Mouse (Mus musculus): ENCODE results near the gene Galnt7. TPM values are rescaled to one million over a fixed set of nuclear protein-coding genes. Genes with fewer than 3 reads are reported as not detected.

Gene Galnt7
- polyA plus RNA-seq, 1 experiment from 2014 or later: 14.4 TPM

GRCm38 (mm10) chr8:57644281-57644680 lies 8.6 kb downstream of the Galnt7 start:
- Histone ChIP-seq H3K4me1 (ENCODE audit: insufficient read depth) (no peaks in the 10 kb centered on the region), H3K36me3 (ENCODE audit: insufficient read depth) (no peaks in the 10 kb centered on the region), H3K27ac (ENCODE audit: low read depth) (no peak overlapping the region), H3K27me3 (ENCODE audit: insufficient read depth, low read length) (no peaks in the 10 kb centered on the region), H3K4me2 (no peak overlapping the region), H3K4me3 (ENCODE audit: low read depth, low read length) (no peak overlapping the region), H3K9me3 (ENCODE audit: low read depth, low read length) (no peaks in the 10 kb centered on the region), H3K9ac (no peak overlapping the region)
- 29% methylated on average over 6 of the region's 6 CpGs for WGBS
- TF ChIP-seq CTCF (IDR thresholded peaks at IDR 0.05; ENCODE audit: low read depth): no peak
- DNase-seq (no peak), ATAC-seq (ENCODE audit: insufficient read depth) (no peak)

GRCm38 (mm10) chr8:57642722-57643121 lies 10.1 kb downstream of the Galnt7 start:
- Histone ChIP-seq H3K9ac (no peak overlapping the region), H3K4me1 (ENCODE audit: insufficient read depth) (no peaks in the 10 kb centered on the region), H3K27me3 (ENCODE audit: insufficient read depth, low read length) (no peaks in the 10 kb centered on the region), H3K27ac (ENCODE audit: low read depth) (no peak overlapping the region), H3K36me3 (ENCODE audit: insufficient read depth) (no peaks in the 10 kb centered on the region), H3K9me3 (ENCODE audit: low read depth, low read length) (no peaks in the 10 kb centered on the region), H3K4me2 (no peak overlapping the region), H3K4me3 (ENCODE audit: low read depth, low read length) (no peak overlapping the region)
- WGBS: 83% methylated on average over 5 of the region's 5 CpGs
- DNase-seq (no peak), ATAC-seq (ENCODE audit: insufficient read depth) (no peak)
- no peak for TF ChIP-seq CTCF (IDR thresholded peaks at IDR 0.05; ENCODE audit: low read depth)

GRCm38 (mm10) chr8:57638925-57639324 lies 13.9 kb downstream of the Galnt7 start:
- TF ChIP-seq CTCF (IDR thresholded peaks at IDR 0.05; ENCODE audit: low read depth): no peak

GRCm38 (mm10) chr8:57637599-57638280 lies 15.1 kb downstream of the Galnt7 start:
- Histone ChIP-seq H3K4me2 (no peak overlapping the region), H3K4me3 (ENCODE audit: low read depth, low read length) (no peak overlapping the region), H3K4me1 (ENCODE audit: insufficient read depth) (no peaks in the 10 kb centered on the region), H3K27me3 (ENCODE audit: insufficient read depth, low read length) (no peaks in the 10 kb centered on the region), H3K36me3 (ENCODE audit: insufficient read depth) (no peaks in the 10 kb centered on the region), H3K27ac (ENCODE audit: low read depth) (no peak overlapping the region), H3K9ac (no peak overlapping the region), H3K9me3 (ENCODE audit: low read depth, low read length) (no peaks in the 10 kb centered on the region)
- DNase-seq (no peak), ATAC-seq (ENCODE audit: insufficient read depth) (no peak)
- TF ChIP-seq CTCF (IDR thresholded peaks at IDR 0.05; ENCODE audit: low read depth): no peak
- WGBS: 79% methylated on average over 15 of the region's 15 CpGs

More at GRCm38 (mm10) chr8:57638925-57639324, 13.9 kb downstream of the Galnt7 start:
- DNase-seq: no peak
- Histone ChIP-seq H3K4me1 (ENCODE audit: insufficient read depth) (no peaks in the 10 kb centered on the region), H3K4me3 (ENCODE audit: low read depth, low read length) (no peak overlapping the region), H3K27me3 (ENCODE audit: insufficient read depth, low read length) (no peaks in the 10 kb centered on the region), H3K9ac (no peak overlapping the region), H3K9me3 (ENCODE audit: low read depth, low read length) (no peaks in the 10 kb centered on the region), H3K27ac (ENCODE audit: low read depth) (no peak overlapping the region), H3K4me2 (no peak overlapping the region), H3K36me3 (ENCODE audit: insufficient read depth) (no peaks in the 10 kb centered on the region)
- no peak for ATAC-seq (ENCODE audit: insufficient read depth)
- 69% methylated on average over 6 of the region's 6 CpGs for WGBS

- no peaks in the 10 kb centered on the region for H3K36me3 ChIP-seq (ENCODE audit: insufficient read depth)
- no peaks in the 10 kb centered on the region for H3K9me3 ChIP-seq (ENCODE audit: low read depth, low read length)
- DNase-seq (no peak), ATAC-seq (ENCODE audit: insufficient read depth) (no peak)
- no peak overlapping the region for H3K27ac ChIP-seq (ENCODE audit: low read depth)
- no peaks in the 10 kb centered on the region for H3K27me3 ChIP-seq (ENCODE audit: insufficient read depth, low read length)
- H3K4me3 ChIP-seq (ENCODE audit: low read depth, low read length): no peak overlapping the region
- no peak for TF ChIP-seq CTCF (IDR thresholded peaks at IDR 0.05; ENCODE audit: low read depth)
- 78% methylated on average over 11 of the region's 11 CpGs for WGBS
- no peak overlapping the region for H3K9ac ChIP-seq
- no peak overlapping the region for H3K4me2 ChIP-seq
- no peaks in the 10 kb centered on the region for H3K4me1 ChIP-seq (ENCODE audit: insufficient read depth)
Observed at GRCm38 (mm10) chr8:57636698-57637097, 16.1 kb downstream of the Galnt7 start.

- H3K4me3 ChIP-seq (ENCODE audit: low read depth, low read length): no peak overlapping the region
- DNase-seq (no peak), ATAC-seq (ENCODE audit: insufficient read depth) (no peak)
- TF ChIP-seq CTCF (IDR thresholded peaks at IDR 0.05; ENCODE audit: low read depth): no peak
- no peaks in the 10 kb centered on the region for H3K27me3 ChIP-seq (ENCODE audit: insufficient read depth, low read length)
- no peaks in the 10 kb centered on the region for H3K9me3 ChIP-seq (ENCODE audit: low read depth, low read length)
- H3K9ac ChIP-seq: no peak overlapping the region
- no peaks in the 10 kb centered on the region for H3K36me3 ChIP-seq (ENCODE audit: insufficient read depth)
- H3K4me1 ChIP-seq (ENCODE audit: insufficient read depth): no peaks in the 10 kb centered on the region
- 59% methylated on average over 3 of the region's 3 CpGs for WGBS
- H3K27ac ChIP-seq (ENCODE audit: low read depth): no peak overlapping the region
- H3K4me2 ChIP-seq: no peak overlapping the region
Observed at GRCm38 (mm10) chr8:57636281-57636680, 16.6 kb downstream of the Galnt7 start.

- H3K4me1 ChIP-seq (ENCODE audit: insufficient read depth): no peaks in the 10 kb centered on the region
- H3K27ac ChIP-seq (ENCODE audit: low read depth): no peak overlapping the region
- WGBS: 79% methylated on average over 7 of the region's 7 CpGs
- H3K9me3 ChIP-seq (ENCODE audit: low read depth, low read length): no peaks in the 10 kb centered on the region
- no peaks in the 10 kb centered on the region for H3K27me3 ChIP-seq (ENCODE audit: insufficient read depth, low read length)
- DNase-seq (no peak), ATAC-seq (ENCODE audit: insufficient read depth) (no peak)
- H3K36me3 ChIP-seq (ENCODE audit: insufficient read depth): no peaks in the 10 kb centered on the region
- H3K9ac ChIP-seq: no peak overlapping the region
- H3K4me2 ChIP-seq: no peak overlapping the region
- TF ChIP-seq CTCF (IDR thresholded peaks at IDR 0.05; ENCODE audit: low read depth): no peak
- H3K4me3 ChIP-seq (ENCODE audit: low read depth, low read length): no peak overlapping the region
Observed at GRCm38 (mm10) chr8:57631780-57632179, 21.1 kb downstream of the Galnt7 start.

Measured in lung, embryonic 14.5 days (tissue).